Mouse (Mus musculus): ENCODE data around the gene Safb. TPM values are rescaled to one million over a fixed set of nuclear protein-coding genes. Genes with fewer than 3 reads are reported as not detected.
A peak's percentile ranks its signal among the peaks of the same experiment; 100 is the strongest.

Safb gene
- 100 to 1,000 TPM in 1 of 2 experiments, 10 to 100 TPM in 1; 96.9 to 117 TPM for total RNA-seq (2021)
- long read RNA-seq, experiment 1, transcript Safb-201 (21 exons, 3,106 nt): major isoform, 32 of 57 reads
- long read RNA-seq, experiment 1, partial matches to known transcripts: 5 of 57 reads
- long read RNA-seq, experiment 1, other reads (novel, unspliced or antisense): 18 of 57 reads
- long read RNA-seq, experiment 2, transcript Safb-201 (21 exons, 3,106 nt): major isoform, 45 of 118 reads
- long read RNA-seq, experiment 2, partial matches to known transcripts: 16 of 118 reads
- long read RNA-seq, experiment 2, other reads (novel, unspliced or antisense): 52 of 118 reads

DNA sequence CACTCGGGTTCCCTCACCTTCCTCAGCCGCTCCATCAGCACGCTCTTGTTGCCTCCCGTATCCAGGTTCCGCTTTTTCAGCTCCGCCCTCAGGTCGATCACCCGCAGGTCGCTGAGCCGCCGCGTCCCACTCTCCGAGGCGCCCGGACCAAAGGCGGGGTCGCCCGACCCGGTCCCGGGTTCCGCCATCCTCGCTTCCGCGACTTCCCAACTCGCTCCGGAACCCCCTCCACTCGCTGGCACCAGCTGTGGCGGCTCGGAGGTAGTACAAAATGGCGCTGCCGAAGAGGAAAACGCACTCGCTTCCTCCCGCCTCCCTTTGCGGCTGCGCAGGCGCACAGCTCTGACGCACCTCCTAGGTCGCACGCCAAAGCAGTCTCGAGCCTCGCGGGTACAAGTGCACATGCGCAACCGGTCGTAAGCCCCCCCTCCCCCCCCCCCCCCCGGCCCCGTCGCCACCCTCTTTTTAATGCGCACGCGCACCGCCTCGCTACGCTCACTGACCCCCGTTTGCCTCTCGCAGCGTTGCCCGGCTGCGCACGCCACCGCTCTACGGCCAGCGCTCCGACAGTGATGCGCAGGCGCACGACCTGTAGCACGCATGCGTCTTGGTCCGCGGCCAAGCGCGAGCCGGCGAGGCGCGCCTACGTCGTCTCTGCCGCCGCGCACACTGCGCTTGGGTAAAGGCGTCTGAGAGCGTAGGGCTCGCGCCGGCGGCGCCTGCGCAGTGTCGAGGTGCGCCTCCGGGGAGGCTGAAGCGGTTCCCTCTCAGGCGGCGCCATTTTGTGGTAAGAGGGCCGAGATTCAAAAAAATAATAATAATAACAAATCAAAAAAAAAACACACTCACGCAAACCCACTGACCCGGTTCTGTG, at the start of gene Safb, which contains the start of gene Safb2:
Safb (plus strand) TSS at position 569 of the 874 bp plus-strand sequence.
Safb2 (minus strand) TSS at position 329 of the 874 bp plus-strand sequence.
- DNase-seq (ENCODE audit: low spot score in 2 of 2): peak; percentile 99

DNA sequence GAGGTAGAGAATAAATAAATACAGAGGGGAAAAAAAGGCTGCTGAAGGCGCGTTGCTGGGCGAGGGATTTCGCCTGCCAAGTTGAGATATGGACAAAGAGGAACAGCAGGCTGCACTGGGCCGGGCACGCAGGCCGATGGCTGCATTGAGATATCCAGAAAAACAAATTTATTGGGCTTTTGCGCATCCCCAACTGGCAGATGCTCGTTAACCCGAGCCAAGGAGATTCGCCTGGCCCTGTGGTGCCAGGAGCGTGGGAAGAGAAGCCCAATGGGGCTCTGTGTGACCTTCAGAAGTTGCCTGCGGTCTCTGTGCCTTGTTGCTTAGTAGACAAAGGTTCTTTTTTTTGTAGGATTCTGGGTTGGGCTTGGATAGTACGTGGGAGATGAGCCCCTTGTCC, 48.4 kb upstream of the Safb start:
- DNase-seq (ENCODE audit: low spot score in 2 of 2): no peak

DNA sequence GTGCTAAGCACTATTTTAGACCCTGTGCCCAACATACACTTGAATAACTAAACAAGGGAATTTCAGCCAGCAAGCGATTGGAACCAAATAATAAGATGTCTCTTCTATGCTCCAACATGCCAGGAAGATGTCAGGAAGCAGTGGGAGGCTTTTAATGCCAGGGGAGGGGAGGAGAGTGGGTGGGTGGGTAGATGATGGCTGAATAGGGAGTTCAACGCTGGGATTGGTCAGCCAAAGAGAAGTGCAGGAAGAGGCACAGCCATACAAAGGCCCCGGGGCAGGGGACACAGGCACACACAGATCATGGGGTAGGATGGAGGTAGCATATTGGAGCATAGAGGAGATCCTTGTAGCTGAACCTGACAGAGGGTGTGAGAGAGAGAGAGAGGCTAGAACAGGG, 47.8 kb upstream of the Safb start:
- no peak for DNase-seq (ENCODE audit: low spot score in 2 of 2)

DNA sequence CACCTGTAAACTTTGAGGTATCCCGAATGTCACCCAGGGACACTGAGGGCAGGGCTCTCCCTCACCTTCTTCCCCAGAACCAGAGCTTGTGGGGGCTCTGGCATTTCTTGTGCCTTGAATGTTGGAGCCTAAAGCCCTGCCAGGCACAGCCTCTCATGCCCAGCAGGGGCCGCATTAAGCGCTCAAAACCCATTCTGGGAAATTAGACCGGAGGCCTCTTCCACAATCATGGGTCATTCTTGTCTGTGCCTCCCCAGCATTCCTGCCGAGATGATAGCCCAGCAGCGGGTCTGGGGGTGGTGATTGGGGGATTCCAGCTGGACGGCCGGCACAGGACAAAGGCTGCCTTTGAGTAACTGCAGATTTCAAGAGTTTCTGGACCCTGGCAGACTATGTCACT, 46.7 kb upstream of the Safb start:
- DNase-seq (ENCODE audit: low spot score in 2 of 2): no peak

DNA sequence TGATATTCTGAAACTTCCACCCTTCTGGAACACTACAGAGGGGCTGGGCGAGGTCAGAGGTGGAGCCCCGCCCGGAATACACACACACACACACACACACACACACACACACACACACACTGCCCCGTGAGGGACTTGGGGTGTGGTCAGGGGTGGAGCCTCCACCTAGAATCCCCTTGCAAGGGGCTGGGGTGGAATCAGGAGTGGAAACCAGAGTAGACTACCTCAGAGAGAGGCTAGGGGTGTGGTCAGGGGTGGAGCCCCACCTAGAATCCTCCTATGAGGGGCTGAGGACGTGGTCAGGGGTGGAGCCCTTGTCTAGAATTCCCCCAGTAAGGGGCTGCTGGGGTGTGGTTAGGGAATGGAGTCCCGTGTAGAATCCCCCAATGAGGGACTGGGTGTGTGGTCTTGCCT, 44.1 kb upstream of the Safb start:
- no peak for DNase-seq (ENCODE audit: low spot score in 2 of 2)

DNA sequence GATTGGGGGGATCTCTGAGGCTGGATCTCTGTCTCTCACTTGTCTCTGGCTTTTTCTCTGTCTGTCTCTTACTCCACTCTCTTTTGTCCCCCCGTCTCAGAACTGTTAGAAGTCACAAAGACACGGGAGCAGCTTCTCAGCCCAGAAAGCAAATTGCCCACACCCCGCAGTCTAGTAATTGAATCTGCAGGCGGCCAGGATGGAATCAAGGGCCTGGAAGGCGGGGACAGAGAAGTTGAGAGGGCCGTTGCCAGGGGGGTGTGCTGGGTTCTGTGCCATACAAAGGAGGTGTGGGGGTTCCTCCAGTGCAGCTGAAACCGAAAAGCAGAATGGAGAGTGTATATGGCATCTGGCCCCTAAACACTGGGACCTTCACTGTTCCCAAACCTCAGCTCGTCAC, 41.9 kb upstream of the Safb start:
- DNase-seq (ENCODE audit: low spot score in 2 of 2): no peak

DNA sequence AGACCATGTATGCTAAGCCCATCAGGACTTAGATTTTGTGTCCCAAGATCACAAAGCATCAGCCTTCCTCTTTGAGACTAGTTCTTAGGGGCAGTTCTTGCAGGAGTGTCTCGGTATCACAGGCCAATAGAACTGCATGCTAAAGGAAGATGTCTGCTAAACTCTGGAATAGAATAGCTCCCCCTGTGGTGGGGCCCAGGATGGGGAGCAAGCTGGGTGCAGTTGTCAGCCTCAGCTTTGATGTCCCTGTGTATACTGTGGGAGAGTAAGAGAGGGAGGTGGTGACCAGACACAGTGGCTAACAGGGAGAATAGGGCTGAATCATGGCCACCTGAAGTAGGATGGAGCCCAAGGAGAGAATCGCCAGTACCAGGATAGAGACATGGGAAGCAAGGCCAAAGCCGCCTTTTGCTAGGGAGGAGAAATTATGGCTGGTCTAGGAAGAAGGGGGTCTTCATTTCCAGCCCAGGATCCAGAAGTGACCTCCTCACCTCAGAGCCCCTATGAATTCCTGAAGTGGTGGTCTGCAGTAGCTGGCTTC, 40.9 kb upstream of the Safb start:
- DNase-seq (ENCODE audit: low spot score in 2 of 2): no peak

DNA sequence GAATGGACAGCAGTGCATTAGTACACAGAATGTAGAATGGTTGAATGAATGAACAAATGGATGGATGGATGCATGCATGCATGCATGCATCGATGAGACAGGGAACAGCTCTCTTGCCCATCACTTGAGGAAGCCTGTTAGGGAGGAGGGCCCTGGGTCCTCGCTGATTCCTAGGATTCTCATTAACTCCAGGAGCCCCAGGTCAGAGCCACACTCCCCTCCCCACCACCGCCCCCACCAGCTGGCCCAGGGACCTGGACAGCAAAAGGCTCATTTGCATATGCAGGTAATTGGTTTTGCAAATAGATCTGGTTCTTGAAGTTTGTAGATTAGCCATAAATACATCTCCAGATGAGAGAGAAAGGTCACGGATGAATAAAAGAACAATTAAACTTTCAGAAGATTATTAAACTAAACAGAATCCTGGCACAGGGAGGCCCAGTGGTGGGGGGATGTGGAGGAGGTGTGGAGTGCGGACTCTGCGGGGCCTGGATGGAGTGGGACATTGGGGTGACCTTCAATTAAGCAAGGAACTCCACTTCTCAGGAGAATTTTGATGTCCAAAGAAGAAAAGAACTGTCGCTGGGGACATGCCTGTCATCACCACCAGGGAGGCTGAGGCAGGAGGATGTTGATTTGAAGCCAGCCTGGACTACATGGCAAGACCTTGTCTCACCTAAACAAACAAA, 39.8 kb upstream of the Safb start:
- no peak for DNase-seq (ENCODE audit: low spot score in 2 of 2)

DNA sequence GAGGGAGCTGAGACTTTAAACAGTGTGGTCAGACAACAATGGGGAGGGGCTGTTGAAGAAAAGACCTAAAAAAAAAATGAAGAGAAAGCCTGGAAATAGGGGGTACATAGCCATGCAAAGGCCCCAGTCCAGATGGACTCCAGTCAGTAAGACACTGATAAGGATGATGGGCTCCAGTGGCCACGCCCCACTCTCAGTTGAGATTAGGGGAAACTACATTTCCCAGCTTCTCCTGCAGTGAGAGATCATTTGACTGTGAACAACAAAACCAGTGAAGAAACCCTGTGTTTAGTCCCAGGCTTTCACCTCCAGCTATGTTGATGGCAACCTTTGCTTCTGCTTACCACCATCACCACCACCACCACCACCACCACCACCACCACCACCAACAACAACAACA, 38.7 kb upstream of the Safb start:
- no peak for DNase-seq (ENCODE audit: low spot score in 2 of 2)

DNA sequence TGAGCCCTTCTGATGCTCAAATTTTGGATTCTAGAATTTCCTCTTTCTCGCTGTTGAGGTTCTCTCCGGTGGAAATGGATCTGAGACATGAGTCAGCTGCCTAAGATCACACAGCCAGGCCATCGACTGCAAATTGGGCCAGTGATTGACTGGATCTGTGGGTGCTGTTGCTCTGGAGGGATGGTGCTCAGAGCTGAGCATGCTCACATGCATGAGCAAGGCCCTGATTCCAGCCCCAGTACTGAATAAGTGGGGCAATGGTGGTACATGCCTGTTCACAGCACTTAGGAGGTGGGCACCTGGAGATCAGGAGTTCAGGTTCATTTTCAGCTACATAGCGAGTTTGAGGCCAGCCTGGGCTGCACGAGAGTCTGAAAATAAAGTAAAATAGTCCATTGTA, 38.0 kb upstream of the Safb start:
- no peak for DNase-seq (ENCODE audit: low spot score in 2 of 2)

DNA sequence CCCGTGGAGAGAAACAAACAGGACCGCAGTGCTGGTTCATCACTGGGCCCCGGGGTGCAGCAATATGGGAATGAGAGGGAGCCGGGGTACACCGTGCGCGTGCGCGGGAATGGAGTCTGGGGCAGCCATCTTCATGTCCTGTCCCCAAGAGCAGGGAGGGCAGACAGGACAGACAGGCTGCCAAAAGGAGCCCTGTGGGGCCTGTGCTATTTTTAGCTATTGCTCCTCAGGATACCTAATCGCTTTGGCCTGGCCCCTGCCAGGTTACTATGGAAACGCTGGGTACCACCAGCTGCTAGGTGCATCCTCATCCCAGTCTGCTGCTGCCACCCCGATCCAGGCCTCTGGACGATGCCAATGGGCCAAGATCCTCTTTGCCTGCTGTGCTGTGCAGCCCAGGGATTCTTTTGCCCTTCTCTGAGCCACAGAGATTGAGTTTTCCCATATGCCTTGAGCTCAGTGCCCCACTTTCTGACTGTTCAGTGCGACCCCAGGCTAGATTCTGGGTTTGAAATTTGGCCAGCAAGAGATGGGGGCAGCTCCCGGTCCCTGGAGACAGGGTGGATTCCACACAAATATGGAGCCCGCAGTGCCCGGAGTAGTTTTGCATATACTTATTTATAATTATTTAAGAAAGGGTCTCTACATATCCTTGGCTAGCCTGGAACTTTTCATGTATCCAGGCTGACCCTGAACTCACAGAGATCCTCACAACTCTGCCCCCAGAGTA, 37.3 kb upstream of the Safb start:
- no peak for DNase-seq (ENCODE audit: low spot score in 2 of 2)

DNA sequence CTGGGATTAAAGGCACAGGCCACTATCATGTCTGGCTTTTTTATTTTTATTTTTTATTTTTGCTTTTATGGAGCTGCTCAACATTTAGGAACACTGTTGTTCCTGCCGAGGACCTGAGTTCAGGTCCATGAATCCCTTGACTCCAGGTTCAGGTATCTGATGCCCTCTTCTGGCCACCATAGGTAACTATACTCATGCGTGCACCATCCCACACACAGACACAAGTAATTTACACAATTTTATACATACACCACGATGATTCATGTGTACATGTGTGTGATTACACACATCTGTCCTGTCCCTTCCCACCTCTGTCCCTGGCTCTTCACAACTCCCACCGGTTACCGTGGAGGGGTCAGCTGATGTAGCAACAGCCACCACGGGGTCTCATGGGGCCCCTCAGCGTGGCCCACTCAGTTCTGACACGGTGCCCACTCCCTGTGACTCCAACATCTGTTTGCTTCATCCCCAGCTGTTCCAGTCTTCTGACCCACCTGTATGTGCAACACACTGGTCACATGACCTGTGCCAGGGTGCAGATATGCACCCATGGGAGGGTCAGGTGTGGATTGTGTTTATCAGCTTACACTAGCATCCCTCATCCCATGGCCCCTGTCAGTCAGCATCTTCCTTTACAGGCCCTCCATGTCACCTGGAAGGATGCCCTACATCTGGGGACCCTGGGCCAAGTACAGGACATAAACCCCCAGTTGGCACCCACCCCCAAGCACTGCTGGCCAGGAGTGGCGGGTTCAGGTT, 36.6 kb upstream of the Safb start:
- DNase-seq (ENCODE audit: low spot score in 2 of 2): no peak

DNA sequence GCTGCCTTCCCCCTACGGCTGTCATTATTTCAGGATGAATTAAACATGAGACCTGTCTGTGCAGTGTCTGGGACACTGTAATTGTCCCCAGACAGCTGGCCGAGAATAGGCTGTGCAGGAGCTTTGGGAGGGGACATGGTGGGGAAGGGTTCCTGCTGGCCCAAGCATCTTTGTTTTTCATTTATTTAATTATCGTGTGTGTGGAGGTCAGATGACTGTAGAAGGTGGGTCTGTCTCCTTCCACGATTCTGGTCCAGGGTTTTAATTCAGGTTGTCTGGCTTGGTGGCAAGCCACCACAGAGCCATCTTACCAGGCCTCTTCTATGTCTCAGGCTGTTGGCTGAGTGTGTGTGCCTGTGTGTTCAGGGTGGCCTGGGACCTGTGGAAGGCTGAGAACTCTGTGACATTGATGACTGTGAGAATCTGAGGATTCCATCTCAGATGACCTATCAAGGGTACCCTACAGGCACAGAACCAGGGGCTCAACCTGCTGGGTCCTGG, 36.0 kb upstream of the Safb start:
- DNase-seq (ENCODE audit: low spot score in 2 of 2): no peak

DNA sequence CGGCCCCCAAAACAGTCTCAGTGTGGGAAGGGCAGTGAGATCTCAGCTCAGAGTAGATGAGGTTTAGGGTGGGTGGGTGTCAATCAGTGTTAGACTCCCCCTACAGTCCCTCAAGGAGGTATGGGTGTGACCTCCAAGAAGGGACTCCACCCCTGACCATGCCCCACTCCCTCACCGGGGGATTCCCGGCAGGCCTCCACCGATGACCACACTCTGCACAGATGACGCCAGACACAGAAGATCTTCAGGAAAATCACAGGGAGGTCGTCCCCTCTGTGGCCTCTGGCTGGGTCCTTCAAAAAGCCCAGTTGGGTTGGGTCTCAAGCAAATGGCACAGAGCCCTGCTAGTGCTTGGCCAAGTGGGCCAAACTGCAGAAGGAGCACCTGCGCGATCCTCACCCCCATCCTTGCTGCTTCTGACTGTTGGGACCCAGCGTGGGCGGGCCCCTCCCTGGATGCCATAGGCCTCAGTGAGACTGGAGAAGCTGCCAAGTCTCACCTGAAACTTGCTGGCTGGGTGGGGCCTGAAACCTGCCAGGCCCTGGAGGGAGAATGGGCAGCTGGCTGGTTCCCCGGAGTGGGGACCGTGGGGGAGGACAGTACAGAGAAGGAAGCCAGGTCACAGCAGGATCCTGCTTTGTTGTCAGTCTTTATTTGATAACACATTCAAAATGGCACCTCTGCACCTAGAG, 33.7 kb upstream of the Safb start:
- DNase-seq (ENCODE audit: low spot score in 2 of 2): peak in 1 of 2 experiments; percentile 14

DNA sequence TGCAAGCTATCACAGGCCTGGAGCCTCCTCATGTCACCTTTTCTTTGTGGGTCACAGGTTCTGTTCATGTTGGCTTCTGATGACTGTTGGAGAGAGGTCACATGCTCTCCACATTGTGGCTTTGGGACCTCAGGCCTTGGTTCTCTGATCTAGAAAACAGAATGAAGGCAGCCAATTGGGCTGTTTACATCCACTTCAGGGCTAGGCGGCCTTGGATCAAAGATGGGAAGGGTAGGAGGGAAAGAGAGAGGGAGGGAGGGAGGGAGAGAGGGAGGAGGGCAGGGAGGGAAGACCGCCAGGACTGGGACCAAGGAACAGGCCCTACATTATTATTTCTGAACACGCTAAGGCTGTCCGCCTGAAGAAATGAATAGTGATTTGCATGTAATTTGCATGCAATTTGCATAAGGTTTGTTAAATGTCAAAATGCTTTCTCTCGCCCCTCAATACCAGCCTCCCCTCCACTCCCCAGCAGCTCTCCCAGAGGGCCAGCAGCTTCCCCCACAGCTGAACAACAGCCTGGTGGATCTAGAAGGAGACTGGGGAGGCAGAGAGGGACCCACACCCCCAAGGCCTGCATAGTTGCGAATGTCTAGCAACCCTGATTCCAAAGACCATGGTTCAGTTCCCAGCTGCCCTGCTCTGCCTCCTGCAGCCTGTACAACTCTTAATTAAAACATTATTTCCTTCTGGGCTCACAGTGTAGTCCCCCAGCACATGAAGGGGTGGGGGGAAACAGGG, 32.6 kb upstream of the Safb start:
- no peak for DNase-seq (ENCODE audit: low spot score in 2 of 2)

DNA sequence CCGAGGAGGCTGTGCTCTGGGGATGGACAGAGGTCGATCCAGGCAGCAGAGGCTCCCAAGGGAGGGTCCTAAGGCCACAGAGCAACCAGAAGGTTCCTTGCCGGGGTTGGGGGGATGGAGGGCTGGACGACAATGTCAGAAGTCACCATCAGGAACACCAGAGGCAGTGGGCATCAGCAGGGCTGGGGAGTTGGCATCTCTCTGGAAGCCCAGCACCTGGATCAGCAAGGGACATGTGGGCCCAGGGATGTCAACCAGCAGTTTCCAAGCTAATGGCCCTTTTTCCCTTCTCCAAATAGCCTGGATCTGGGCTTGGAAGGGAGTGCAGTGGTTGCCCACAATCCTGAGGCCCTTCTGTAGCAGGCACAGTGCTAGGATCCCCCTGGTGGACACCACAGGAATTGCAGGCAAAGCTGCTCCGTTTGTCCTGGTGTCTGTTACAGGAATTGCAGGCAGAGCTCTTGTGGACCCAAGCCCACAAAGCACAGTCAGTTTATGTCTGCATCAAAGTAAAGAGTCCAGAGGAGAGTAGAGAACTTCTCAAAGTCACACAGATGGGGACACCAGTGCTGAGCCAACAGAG, 31.8 kb upstream of the Safb start:
- peak in 1 of 2 experiments; percentile 51 for DNase-seq (ENCODE audit: low spot score in 2 of 2)

DNA sequence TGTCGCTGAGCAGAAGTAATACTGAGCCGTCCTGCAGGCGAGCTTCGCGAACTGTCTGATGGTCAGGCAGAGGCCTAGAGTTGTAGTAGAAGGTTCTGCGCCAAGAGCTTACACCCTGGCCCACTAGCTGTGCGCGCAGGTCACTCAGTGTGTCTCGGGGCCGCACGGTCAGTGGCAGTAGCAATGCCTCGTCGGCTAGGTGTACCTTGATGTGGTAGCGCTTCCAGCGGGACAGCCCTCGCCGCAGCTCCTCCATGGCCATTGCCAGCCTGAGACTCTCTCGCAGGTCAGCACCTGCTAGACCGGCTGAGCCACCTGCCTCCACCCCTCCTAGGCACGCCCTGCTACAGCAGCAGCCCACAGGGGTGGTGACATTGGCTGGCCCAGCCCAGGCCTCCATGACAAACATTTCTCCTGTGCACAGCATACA, 30.5 kb upstream of the Safb start, which contains the start of gene Gm20219:
Gm20219 (minus strand) TSS at position 266 of the 430 bp plus-strand sequence.
- no peak for DNase-seq (ENCODE audit: low spot score in 2 of 2)

DNA sequence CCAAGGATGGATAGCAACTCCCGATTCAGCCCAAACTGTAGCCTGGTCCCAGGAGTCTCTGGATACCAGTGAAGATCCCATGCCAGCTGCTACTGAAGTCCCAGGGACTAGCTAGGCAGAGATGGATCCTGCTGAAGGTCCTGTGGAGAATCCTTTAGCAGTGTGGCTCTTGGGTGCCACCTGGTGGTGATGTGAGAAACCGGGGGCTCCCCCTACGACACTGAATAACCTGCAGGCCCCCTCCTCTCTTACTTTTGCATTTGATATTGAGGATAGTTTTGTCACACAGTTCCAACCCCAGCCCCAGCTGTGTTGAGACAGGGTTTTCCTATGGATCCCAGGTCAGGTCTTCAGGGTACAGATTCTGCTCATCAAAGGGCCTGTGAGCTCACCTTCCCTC, 26.2 kb upstream of the Safb start:
- DNase-seq (ENCODE audit: low spot score in 2 of 2): peak in 1 of 2 experiments; percentile 60
